Mouse (Mus musculus) mouse trophoblast stem cell (cell line): ENCODE measurements around the gene Ttll12.

Experiments used
- in situ Hi-C, 2 experiments: fragments of 300-500 bp; cut with MseI, MboI; formaldehyde crosslinking; loops; 2 replicates in 1 of 2; 3 replicates in 1 of 2; pipeline ENCODE4 v1.15.1; 2025

Gene Ttll12

DNA sequence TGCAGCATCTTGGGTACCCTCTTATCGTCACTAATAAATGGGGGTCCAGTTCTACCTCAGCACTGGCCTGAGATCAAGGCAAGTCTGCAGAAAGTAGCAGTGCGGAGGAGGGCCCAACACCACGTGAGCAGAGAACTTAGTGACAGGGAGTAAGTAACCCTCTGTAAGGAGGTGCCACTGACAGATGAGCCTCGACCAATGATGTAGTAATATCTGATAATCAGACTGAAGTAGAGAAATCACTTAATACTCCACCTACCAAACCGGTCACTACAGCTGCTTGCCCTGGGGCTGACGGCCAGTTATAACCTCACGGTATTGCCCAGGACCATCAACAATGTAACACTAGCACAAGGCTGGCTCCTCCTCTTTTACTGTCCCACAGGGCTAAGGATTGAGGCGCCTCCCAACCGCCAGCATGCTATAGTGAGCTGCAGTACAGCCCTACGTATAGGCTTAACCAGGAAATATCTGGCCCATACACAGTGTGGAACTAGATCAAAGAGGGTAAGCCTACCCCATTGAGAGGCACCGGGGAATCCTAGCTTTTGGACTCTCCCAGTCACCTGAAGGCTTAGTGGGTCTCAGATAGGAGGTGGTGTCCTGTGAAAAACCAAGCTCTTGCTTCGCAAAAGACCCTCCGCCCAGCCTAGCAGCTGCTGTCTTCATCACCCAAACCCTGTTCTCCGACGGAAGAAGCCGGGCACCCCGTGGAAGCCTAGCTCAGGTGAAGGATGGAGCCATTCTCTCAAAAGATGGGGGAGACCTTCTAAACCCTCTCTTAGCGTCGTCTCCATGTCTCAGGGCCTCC is 1.1 kb downstream of the Ttll12 start:
- in situ Hi-C loops, result no loop called here

GRCm38 (mm10) chr15:83593189-83593585 is 1.8 kb downstream of the Ttll12 start:
- in situ Hi-C loops, result no loop called here

DNA sequence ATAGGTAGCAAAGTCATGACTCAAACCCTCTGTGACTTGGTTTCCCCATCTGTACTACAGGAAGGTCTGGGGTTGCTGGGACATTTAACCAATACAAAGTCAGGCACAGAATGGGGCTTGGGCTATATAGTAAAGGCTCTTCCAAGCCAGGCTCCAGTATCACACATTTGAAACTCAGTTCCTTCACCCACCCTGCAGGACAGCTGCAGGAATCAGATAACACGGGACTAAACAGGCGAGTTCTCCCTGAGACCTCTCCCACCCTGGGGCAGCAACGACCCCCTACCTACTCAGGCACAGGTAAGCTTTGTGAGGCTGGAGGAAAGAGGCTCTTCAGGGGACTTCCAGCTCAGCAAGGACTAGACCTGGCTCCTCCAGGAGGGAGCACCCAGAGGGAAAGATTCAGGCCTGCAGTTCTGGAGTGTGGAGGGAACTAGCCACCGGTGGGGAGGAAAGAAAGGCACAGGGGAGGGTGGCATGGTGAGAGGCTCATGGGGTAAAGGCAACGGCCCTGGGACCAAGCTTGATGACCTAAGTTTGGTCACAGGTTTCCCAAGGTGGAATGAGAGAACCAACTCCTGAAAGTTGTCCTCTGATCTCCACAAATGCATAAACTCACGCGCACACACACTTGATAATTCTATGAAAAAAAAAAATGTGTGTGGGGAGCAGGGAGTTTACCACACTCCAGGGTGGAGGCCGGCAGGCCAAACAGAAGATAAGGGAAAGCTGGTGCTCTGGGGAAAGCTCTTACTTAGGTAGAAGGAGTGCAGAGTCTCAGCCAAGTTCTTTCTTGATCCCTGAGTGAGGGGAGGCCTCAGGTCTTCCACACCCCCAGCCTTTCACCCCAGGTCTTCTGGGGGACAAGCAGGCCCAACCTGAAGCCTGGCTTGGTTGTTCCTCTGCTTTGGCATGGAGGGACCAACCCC is 2.4 kb downstream of the Ttll12 start:
- in situ Hi-C loops, result no loop called here

- in situ Hi-C loops, result no loop called here
These were observed 3.2 kb downstream of the Ttll12 start for GRCm38 (mm10) chr15:83591758-83592157.

DNA sequence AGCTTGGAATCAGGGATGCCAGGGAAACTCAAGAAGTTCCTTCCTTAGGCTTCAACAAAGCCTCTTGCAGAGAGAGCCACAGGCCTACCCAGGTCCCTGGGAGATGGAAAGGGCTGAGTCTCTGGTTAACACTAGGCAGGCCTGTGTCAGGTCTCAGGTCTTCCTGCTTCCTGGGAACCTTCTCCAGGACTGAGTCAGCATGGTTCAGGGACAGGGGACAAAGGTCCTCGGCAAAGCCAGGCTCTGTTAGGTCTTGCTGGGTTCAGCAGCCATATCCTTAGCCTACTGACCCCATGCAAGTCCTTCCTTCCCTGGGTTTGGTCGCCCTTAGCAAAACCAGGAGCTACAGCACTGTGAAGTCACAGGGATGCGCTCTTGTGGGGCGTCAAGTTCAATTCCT is 4.1 kb downstream of the Ttll12 start:
- in situ Hi-C loops, result no loop called here

DNA sequence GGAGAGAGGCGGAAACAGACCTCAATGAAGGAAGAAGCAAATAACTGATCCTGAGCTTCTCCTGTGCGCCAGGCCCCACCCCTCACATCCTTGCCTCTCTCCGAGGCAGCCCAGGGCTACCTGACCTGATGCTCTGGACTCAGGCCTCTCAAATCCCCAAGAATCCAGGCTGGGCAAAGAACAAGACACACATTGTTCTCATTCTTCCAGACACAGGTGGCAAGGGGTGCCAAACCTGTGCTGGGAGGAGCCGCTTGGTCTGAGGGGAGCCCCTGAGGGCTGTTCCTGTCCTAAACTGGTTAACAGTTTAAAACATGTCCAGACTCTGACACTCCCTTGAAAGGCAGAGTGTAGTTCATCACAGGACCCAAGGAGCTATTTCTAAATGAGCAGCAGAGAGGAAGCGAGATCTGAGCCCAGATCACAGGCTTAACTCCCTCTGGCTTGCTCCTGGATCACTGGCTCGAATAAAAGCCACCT is 10.2 kb downstream of the Ttll12 start:
- in situ Hi-C loops, result no loop called here

- in situ Hi-C loops, result no loop called here
These were observed 11.4 kb downstream of the Ttll12 start for GRCm38 (mm10) chr15:83583419-83584156.

DNA sequence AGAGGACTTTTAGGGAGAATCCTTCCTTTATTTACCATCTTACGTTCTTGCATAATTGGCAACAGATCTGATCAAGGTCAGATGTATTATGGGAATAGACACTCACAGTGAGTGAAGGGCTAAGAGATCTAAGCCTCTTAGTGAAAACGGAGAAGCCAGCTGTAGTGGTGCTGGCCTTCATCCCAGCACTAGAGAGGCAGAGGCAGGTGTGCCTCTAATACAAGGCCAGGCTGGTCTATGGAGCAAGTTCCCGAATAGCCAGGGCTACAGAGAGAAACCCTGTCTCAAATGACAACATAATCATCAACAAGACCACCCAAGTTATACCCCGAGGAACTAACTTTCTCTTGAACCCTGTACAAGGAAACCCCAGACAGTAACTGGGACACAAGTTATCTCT is 12.0 kb downstream of the Ttll12 start:
- in situ Hi-C loops, result no loop called here

DNA sequence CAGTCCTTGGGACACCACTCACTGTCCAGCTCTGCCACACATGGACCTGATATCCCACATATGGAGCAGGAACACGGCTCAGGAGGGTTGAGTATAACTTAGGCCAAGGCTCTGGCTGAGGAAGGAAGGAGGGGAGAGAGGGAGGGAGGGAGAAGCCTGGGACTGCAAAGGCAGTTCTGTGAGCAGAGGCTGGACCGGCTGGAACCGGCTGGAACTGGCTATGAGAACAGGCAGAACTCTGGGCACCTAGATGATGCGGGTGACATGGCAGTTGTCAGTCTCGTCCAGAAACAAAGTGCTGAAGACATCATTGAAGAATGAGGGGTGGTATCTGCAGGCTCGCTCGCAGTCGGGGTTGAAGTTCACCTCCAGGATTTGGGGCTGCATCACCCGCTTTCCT is 18.3 kb downstream of the Ttll12 start:
- in situ Hi-C loops, result no loop called here

DNA sequence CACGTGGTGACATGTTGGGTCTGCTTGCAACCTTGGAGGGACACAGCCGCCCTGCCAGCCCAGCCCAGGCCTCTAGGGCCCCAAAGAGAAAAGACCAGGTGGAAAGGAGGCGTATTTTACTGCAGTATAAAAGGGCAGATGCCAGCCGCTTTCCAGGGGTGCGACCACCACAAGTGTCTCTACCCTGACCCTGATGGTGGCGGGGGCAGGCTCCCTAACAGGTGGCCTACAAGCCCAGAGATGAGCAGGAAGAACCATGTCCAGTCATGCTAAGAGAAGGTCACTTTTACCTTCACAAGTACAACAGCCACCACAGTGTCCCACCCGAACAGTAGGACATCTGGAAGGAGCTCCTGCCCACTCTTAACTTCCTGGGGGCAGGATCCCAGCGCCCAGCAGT is 19.4 kb downstream of the Ttll12 start:
- in situ Hi-C loops, result no loop called here

GRCm38 (mm10) chr15:83574731-83575351 is 20.1 kb downstream of the Ttll12 start:
- in situ Hi-C loops, result no loop called here

GRCm38 (mm10) chr15:83573606-83574005 is 21.4 kb downstream of the Ttll12 start:
- in situ Hi-C loops, result no loop called here

DNA sequence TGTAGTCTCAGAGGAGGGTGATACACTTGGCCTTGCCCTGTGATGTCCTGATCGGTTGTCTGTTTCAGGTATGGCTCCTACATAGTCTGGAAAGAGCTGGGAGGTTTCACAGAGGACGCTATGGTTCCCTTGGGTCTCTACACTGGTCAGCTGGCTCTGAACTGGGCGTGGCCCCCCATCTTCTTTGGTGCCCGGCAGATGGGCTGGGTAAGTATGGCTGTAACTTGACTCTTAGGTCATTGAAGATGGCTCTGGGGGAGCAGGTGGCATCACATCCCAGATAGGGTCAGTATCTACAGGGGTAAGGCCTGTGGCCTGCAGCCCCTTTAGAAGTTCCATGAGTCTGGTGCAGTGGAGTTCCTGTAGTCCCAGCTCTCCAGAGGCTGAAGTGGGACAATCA is 22.8 kb downstream of the Ttll12 start:
- in situ Hi-C loops, result no loop called here

GRCm38 (mm10) chr15:83571636-83572035 is 23.3 kb downstream of the Ttll12 start:
- in situ Hi-C loops, result no loop called here

GRCm38 (mm10) chr15:83570641-83571040 is 24.3 kb downstream of the Ttll12 start:
- in situ Hi-C loops, result no loop called here

DNA sequence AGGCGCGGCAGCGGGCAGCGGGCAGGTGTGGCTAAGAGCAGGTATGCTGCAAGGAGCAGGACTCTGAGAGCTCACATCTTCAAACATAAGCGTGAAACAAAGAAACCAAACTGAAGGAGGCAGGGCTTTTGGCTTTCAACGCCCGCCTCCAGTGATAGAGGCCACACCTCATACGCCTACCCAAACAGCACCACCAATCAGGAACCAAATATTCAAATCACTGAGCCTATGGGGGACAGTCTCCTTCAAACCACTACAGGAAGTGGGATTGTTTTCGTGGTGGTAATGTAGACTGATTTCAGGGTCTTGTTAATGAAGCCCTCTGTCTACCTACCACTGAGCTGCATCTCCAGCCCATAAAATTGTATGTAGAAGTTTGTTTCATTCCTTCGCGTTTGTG is 25.3 kb downstream of the Ttll12 start:
- in situ Hi-C loops, result no loop called here

- in situ Hi-C loops, result no loop called here
These were observed 26.4 kb downstream of the Ttll12 start for GRCm38 (mm10) chr15:83568544-83568943.

- in situ Hi-C loops, result no loop called here
These were observed 27.2 kb downstream of the Ttll12 start for GRCm38 (mm10) chr15:83567728-83568127.

DNA sequence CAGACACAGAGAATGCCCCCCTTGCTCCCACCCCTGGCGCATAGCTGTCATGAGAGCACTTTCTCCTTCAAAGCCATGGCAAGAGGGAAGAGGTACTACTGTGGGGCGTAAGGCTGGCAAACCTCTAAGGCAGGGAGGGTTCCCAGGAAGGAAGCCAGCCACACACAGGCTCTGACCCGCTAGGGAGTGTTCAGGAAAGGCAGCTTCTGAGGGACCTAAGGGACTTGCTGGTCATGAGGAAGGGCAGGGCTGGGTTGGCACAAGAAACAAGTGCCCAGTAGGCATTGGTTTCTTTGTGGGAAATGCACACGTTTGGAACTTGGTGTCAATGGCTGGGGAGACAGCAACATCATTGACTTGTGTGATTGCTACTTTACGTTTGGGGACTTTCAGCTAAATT is 29.0 kb downstream of the Ttll12 start:
- in situ Hi-C loops, result no loop called here

DNA sequence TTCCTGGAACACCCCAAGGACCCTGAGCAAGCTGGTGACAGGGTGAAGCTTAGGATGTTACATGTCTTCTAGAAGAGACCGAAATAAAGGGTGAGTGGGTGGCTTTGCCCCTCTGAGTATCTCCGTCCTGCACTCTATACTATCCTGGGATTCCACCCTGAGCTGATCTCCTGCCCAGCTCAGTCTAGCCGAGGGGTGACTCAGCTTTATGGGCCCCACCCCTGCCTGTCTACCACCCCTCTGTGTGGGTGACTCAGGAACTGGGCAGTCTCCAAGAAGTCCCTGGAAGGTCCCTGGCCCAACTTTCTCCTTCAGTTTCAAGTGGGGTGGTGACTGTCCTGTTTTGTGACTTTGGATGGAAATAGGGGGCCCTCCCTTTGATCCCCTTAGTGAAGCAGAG is 29.5 kb downstream of the Ttll12 start:
- in situ Hi-C loops, result no loop called here

- in situ Hi-C loops, result no loop called here
These were observed 30.9 kb downstream of the Ttll12 start for GRCm38 (mm10) chr15:83563857-83564651.
